Mouse (Mus musculus) olfactory bulb, adult 2 months (tissue): ENCODE data around the gene Gstp2.

ENCODE experiments used
- CTCF ChIP-seq: fragments of 200-500 bp; IDR thresholded peaks from 2 replicates; pipeline ENCODE4 v1.5.1; 2012; ENCODE audit warnings: low read depth, mild to moderate bottlenecking, low read length, moderate library complexity; ENCODE audit not compliant: insufficient read depth
- POLR2A ChIP-seq: fragments of 200-500 bp; IDR thresholded peaks from 2 replicates; pipeline ENCODE4 v1.6.1; 2012; ENCODE audit warnings: mild to moderate bottlenecking, low read depth, low read length, moderate library complexity; ENCODE audit not compliant: insufficient read depth

GRCm38 (mm10) chr19:4045966-4046865, at the start of gene Gstp2:
- TF ChIP-seq POLR2A (no peak), CTCF (peak; percentile 32; the same call in 1 of the 2 replicates)
